In the genomic region with DNA sequence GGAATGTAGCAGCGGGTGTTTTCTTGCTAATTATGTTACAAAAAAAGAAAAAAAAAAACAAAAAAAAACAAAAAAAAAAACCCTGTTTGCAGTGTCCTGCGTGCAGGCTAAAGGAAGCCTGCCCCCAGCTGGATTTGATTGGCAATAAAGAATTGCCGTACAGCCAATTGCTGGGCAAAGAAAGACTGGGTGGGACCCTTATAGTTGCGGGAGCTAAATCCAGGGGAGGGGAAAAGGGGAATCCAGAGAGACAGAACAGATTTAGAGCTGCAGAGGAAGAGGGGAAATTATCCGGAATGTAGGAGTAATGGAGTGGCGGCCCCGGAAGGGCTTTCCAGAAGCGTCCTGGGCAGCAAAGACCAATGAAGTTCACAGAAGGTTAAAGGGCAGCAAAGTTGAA, we compare ENCODE assay signal across 9 mouse cellular contexts.
A peak's percentile ranks its signal among the peaks of the same experiment; 100 is the strongest.
DNase-seq lines count a peak whose midpoint lies in the region; ATAC-seq and TF ChIP-seq lines count a peak whose summit lies in the region.
"Had no signal": no experiment of that assay in that cellular context is flagged by ENCODE, and none has a peak within 500 bp of the region (broad histone marks: within the 10 kb centered on the region; RNA-seq: fewer than 3 reads in every experiment).

No protein-coding gene starts in this region.

- peaks cover 3% of the 10 kb centered on the region for H3K4me1 ChIP-seq in neural tube, embryonic 12.5 days
- no peaks in the 10 kb centered on the region for H3K4me1 ChIP-seq in intestine, postnatal 0 days (replicated peaks; ENCODE audit: control insufficient read depth, insufficient read depth, low read length)

- H3K9me3 ChIP-seq in neural tube, embryonic 12.5 days = no peaks in the 10 kb centered on the region
- no peaks in the 10 kb centered on the region for H3K9me3 ChIP-seq in intestine, postnatal 0 days (ENCODE audit: control insufficient read depth)

- H3K27ac ChIP-seq in neural tube, embryonic 12.5 days = no peak overlapping the region
- no peak overlapping the region for H3K27ac ChIP-seq in intestine, postnatal 0 days (ENCODE audit: low read depth, low read length)

- WGBS in neural tube, embryonic 12.5 days = 6% methylated on average over 8 of the region's 8 CpGs
- 7% methylated on average over 8 of the region's 8 CpGs for WGBS in intestine, postnatal 0 days

- no peaks in the 10 kb centered on the region for H3K36me3 ChIP-seq in neural tube, embryonic 12.5 days
- no peaks in the 10 kb centered on the region for H3K36me3 ChIP-seq in intestine, postnatal 0 days (ENCODE audit: control insufficient read depth, insufficient read depth)

- no peaks in the 10 kb centered on the region for H3K27me3 ChIP-seq in neural tube, embryonic 12.5 days (replicated peaks)
- H3K27me3 ChIP-seq in intestine, postnatal 0 days (replicated peaks; ENCODE audit: control insufficient read depth, insufficient read depth, low read length) = no peaks in the 10 kb centered on the region

- no peak overlapping the region for H3K4me3 ChIP-seq in neural tube, embryonic 12.5 days
- no peak overlapping the region for H3K4me3 ChIP-seq in intestine, postnatal 0 days (ENCODE audit: low read depth, low read length)

- DNase-seq in heart, adult 11 months = peak; percentile 64
- no peak for DNase-seq in heart, adult 18-20 months
- no peak for DNase-seq in neural tube, embryonic 10.5 days (ENCODE audit: extremely low spot score, low spot score)
- DNase-seq in yolk sac, embryonic 10.5 days (ENCODE audit: low spot score) = peak; percentile 10
- no peak for DNase-seq in cerebellum, adult 11-12 months
- no peak for DNase-seq in thymus, postnatal 25 days
- DNase-seq: layer of hippocampus, adult 9-11 months had no signal

- TF ChIP-seq CTCF in intestine, postnatal 0 days (IDR thresholded peaks at IDR 0.05; ENCODE audit: low read depth) = 0 out of 2 replicates have a peak, but pooled peaks have one; percentile 23

- H3K4me2 ChIP-seq in neural tube, embryonic 12.5 days (replicated peaks) = peak overlapping the region; percentile 30; the same call in 1 of the 2 replicates
- no peak overlapping the region for H3K4me2 ChIP-seq in intestine, postnatal 0 days (replicated peaks; ENCODE audit: low read depth)

- no peak for ATAC-seq in neural tube, embryonic 12.5 days (ENCODE audit: low FRiP score, low read depth)
- ATAC-seq in intestine, postnatal 0 days = no peak

- no peak overlapping the region for H3K9ac ChIP-seq in neural tube, embryonic 12.5 days
- no peak overlapping the region for H3K9ac ChIP-seq in intestine, postnatal 0 days (ENCODE audit: low read depth, low read length)

Comparison
In these comparisons a context has a peak if more than half of its experiments do, and no peak if none do; other contexts are left out.
1. DNase-seq: peak in heart, adult 11 months (single experiment) and yolk sac, embryonic 10.5 days (single experiment); none in heart, adult 18-20 months (0 of 2), neural tube, embryonic 10.5 days (single experiment), cerebellum, adult 11-12 months (single experiment) and thymus, postnatal 25 days (single experiment).